Mouse (Mus musculus): ENCODE measurements around the gene Slc39a5.

Gene Slc39a5

DNA sequence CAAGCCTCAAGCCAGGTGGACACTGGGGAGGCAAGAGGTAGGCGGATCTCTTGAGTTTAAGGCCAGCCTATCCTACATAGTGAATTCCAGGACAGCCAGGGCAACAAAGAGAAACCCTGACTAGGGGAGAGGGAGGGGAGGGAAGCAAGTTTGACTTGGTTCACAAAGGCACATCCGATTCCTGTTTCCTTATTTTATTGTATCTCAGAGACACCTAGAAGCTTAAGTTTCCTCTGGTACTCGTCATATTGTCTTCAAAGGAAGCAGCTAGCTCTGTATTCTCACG lies 9.5 kb upstream of the Slc39a5 start:
- no peak for DNase-seq (ENCODE audit: low spot score)

DNA sequence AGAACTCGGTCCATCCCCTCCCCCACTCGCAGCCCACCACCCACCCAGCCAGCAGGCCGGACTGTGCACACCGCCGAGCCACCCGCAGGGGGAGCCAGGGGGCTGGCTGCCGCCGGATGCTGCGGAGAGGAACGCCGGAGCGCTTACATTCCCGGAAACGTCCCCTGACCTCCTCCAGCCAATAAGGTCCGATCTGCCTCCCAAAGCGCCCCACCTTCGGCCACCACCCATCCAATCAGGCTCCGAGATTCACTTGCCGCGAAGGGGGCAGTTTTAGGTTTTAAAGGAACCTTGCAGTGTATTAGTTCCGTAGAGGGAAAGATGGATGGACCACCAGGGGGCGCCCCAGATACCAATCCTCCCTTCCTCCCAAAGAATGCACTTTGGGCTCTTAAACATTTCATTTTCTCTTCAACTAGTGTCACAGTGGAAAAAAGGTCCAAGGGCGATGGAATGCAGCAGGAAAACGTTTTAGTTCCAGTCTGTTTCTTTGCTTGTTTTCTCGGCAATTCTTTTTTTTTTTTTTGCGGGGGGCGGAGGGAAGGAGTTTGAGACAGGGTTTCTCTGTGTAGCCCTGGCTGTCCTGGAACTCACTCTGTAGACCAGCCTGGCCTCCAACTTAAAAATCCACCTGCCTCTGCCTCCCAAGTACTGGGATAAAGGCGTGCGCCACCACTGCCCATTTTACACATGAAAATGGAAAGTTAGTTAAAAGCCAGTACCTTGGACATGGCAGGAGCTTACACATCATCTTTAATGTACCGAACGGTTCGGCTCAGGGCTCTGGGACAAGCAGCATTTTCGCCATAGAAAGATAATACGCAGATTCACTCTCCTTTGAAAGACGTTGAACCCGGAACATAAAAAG lies 8.9 kb upstream of the Slc39a5 start:
- peak; percentile 89 for DNase-seq (ENCODE audit: low spot score)

DNA sequence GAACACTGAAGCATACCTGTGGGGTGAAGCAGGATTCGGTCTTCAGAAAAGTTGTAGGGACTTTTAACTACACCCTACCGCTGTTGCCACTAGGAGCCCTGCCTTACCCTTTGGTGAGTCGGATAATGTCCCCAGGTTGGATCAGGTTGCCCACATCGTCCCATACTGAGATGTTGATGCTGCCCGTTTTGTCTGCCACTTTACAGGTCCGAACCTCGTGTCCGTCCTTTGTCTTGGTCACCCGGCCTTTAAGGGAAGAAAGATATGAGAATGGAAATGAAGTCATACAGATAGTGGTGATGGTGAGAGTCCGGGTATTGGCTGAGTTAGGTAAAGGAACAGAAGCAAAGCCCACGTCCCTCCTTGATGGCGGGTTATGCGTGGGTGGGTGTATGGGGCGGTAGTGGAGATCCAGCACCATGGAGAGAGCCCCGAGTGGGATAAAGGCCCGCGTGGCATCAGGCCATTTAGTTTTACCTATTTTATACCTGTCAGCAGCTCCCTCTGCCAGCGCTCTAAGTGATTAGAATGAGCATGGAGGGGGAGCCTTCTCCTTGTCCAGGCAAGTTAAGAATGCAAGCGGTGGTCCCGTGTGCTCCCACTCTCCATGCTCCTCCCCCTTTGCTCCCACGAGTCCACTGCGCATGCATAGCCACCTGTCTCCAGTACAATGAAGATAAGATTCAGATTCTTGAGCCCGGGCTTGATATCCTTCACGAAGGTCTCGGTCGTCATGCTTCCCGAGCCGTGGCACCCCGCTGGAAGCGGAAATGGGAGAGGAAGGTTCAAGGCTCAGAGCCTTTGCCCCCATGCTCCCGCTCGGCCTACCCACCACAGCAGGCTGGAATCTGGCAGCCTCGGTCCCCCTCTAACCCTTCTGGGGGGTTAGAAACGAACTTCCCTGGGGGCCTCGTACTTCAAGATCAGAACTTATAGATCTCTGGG lies 7.8 kb upstream of the Slc39a5 start:
- DNase-seq (ENCODE audit: low spot score), result no peak

- DNase-seq (ENCODE audit: low spot score), result no peak
Measured at GRCm38 (mm10) chr10:128403931-128404330, 2.9 kb upstream of the Slc39a5 start.

GRCm38 (mm10) chr10:128401638-128402037 lies 609 bp upstream of the Slc39a5 start:
- no peak for DNase-seq (ENCODE audit: low spot score)

- DNase-seq (ENCODE audit: low spot score), result no peak
Measured at GRCm38 (mm10) chr10:128400338-128400737, 691 bp downstream of the Slc39a5 start.

DNA sequence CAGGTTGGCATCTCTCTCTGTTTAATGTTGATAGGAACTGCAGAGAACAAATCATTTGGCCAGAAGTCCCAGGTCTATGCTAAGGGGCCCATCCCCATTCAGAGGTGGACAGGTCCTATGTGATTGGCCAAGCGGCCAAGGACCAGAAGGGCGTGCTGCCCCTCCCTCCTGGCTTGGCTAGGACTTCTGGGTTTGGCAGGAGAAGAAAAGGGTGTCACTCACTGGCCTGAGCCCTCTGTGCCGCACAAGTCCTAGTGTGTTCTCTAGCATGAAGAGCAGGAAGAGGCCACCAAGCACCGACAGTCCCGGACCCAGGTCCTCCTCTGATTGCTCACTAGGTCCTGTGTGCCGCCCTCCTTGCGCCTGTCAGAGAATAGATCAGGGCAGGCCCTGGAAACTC lies 3.6 kb downstream of the Slc39a5 start:
- DNase-seq (ENCODE audit: low spot score), result no peak

GRCm38 (mm10) chr10:128396716-128397264 lies 4.2 kb downstream of the Slc39a5 start:
- no peak for DNase-seq (ENCODE audit: low spot score)

- no peak for DNase-seq (ENCODE audit: low spot score)
Measured at GRCm38 (mm10) chr10:128396017-128396673, 4.9 kb downstream of the Slc39a5 start.

GRCm38 (mm10) chr10:128391850-128392249 lies 9.2 kb downstream of the Slc39a5 start:
- DNase-seq (ENCODE audit: low spot score), result no peak

- DNase-seq (ENCODE audit: low spot score), result no peak
Measured at GRCm38 (mm10) chr10:128390366-128390765, 10.7 kb downstream of the Slc39a5 start.

GRCm38 (mm10) chr10:128389570-128389969 lies 11.5 kb downstream of the Slc39a5 start:
- DNase-seq (ENCODE audit: low spot score), result no peak

DNA sequence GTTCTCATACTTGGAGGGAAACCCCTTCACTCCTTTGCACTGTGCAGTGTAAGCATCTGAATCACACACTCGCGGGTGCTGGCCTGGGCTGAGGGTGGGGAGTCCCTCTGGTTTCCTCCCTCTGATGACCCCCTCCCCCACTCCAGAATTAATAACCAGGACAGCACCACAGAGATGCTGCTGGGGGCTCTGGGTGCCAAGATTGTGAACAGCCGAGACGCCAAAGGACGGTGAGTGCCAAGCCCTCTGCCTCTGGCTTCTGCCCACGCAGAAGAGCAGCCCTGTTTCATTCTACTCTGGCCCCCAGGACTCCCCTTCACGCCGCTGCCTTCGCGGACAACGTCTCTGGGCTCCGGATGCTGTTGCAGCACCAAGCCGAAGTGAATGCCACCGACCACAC lies 12.1 kb downstream of the Slc39a5 start:
- DNase-seq (ENCODE audit: low spot score), result no peak

DNA sequence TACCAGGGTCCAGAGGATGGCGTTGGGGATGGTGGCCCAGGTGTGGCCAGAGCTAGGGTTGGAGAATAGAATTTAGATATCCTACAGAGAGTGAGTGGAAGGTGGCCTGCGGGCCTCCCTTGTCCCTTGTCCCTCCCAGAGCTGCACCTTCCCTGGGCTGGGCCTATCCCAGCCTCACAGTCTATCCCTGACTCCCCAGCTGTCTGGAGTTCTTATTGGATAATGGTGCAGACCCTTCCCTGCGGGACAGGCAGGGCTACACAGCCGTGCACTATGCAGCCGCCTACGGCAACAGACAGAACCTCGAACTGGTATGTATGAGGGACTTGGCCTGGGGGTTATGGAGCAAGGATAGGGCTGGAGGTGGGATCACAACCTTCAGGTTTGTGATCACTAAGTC lies 15.1 kb downstream of the Slc39a5 start:
- no peak for DNase-seq (ENCODE audit: low spot score)

DNA sequence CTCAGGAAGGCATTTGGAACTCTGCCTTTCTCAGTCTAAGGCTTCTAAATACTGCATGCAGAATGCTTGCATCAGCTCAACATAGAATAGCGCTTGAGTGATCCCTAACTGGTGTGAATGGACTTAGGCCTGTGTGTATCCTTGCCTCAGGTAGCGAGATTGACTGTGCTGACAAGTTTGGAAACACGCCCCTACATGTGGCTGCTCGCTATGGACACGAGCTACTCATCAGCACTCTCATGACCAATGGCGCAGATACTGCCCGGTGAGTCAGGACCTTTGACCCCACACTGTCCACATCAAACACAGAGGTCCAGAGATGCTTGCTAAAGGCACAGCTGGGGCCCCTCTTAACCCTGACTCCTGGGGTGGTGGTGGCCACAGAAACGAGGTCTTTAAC lies 18.5 kb downstream of the Slc39a5 start:
- no peak for DNase-seq (ENCODE audit: low spot score)

- DNase-seq (ENCODE audit: low spot score), result no peak
Measured at GRCm38 (mm10) chr10:128380565-128380964, 20.5 kb downstream of the Slc39a5 start.

DNA sequence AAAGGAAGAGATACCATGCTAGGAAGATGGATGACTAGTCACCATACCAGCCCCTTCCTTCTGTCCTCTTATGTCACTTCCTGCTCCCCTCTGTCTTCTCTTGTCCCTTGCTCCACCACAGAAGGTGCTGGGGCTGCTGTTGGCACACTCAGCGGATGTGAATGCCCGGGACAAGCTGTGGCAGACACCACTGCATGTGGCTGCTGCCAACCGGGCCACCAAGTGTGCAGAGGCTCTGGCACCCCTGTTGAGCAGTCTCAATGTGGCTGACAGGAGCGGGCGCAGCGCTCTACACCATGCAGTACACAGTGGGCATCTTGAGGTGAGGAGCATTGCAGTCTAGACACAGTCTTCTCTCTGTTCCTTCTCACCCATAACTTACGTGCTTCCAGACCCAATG lies 21.8 kb downstream of the Slc39a5 start:
- DNase-seq (ENCODE audit: low spot score), result no peak

GRCm38 (mm10) chr10:128378462-128378861 lies 22.6 kb downstream of the Slc39a5 start:
- no peak for DNase-seq (ENCODE audit: low spot score)

DNA sequence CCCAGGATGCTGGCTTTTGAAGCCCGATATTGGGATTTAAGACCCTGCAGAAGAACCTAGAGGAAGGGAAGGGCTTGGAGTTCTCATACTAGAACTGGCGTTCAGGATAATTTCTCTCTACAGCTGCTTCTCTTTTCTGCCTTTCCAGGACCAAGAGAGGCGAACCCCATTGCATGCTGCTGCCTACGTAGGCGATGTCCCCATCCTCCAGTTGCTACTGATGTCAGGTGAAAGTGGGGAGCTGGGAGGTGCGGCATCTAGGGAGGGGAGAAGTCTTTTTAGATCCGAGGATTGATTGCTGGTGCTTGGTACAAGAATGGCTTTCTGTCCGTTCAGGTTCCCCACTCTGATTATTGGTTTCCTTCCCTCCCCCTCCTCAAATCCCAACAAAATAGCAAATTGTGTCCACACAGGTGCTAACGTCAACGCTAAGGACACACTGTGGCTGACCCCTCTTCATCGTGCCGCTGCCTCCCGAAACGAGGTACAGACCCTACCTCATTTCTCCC lies 23.0 kb downstream of the Slc39a5 start:
- DNase-seq (ENCODE audit: low spot score), result no peak

- DNase-seq (ENCODE audit: low spot score), result peak; percentile 38
Measured at GRCm38 (mm10) chr10:128377222-128377939, 23.6 kb downstream of the Slc39a5 start.

- DNase-seq (ENCODE audit: low spot score), result peak; percentile 80
Measured at GRCm38 (mm10) chr10:128376455-128377211, 24.4 kb downstream of the Slc39a5 start, which contains the start of gene Ankrd52. Ankrd52 (plus strand) TSS chr10:128377115.

All from ovary, postnatal 10 days (tissue).